Mouse (Mus musculus) large intestine, adult 2 months (tissue): ENCODE measurements around the gene 4931422A03Rik. TPM values are rescaled to one million over a fixed set of nuclear protein-coding genes. Genes with fewer than 3 reads are reported as not detected.

Source experiments
- DNase-seq: peaks from one replicate; pipeline ENCODE4 v3.0.0-alpha.2; 2012; ENCODE audit warnings: low read depth, low spot score
- WGBS: fragments of 180-500 bp; shearing (Covaris S2); methylation state at CpG from one replicate; pipeline ENCODE4 v1.1.7; 2018; 5-methylcytosine and 5-hydroxymethylcytosine counted together
- polyA plus RNA-seq: library from polyadenylated mRNA; depleted of rRNA; stranded (reverse); fragments of >200 nt; gene quantifications from 2 replicates; pipeline ENCODE4 v1.2.3, GENCODE M21; 2012

The 4931422A03Rik gene
- polyA plus RNA-seq, 1 experiment, result not detected

DNA sequence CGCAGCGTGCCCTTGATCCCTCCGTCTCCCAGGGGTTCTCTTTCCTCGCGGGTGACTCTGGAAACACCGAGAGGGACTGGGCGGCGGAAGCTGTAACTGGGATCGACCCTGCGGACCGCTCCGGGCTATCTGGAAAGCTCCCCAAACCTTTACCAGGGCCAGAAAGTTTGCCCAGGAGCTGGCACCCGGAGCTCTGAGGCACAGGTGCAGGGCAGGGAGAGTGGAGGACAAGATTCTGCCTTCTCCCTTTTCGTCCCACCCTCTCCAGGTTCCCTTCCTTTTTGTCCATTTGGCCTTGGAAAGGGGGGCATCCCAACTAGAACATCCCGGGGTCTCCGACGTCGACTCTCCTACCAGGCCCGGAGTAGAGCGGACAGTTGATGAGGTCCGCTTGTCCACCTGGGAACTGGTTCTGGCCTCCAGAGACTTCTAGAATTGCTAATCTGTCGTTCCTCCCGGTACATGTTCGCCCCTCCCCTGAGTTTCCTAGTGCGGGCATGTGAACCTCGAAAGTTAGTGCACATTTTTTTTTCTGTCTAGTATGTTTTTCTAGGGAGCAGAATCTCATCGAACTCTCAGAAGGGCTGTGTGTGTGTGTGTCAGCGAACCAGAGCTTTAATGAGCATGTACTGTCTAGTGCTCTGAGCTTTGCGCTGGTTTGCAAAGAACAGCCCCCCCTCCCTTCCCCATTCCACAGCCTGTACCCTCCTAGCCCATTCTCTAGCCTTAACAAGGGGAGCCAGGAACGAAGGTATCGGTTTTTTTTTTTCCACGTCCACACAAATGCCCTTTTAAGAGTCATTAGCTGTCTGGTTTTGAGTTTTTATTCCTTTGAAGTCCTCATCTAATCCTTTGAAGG is 57.1 kb downstream of the 4931422A03Rik start:
- no peak for DNase-seq
- 8% methylated on average over 32 of the region's 32 CpGs for WGBS

- no peak for DNase-seq
- WGBS, result 1% methylated on average over 67 of the region's 79 CpGs
These were observed 57.9 kb downstream of the 4931422A03Rik start for GRCm38 (mm10) chr2:103970041-103970790.

DNA sequence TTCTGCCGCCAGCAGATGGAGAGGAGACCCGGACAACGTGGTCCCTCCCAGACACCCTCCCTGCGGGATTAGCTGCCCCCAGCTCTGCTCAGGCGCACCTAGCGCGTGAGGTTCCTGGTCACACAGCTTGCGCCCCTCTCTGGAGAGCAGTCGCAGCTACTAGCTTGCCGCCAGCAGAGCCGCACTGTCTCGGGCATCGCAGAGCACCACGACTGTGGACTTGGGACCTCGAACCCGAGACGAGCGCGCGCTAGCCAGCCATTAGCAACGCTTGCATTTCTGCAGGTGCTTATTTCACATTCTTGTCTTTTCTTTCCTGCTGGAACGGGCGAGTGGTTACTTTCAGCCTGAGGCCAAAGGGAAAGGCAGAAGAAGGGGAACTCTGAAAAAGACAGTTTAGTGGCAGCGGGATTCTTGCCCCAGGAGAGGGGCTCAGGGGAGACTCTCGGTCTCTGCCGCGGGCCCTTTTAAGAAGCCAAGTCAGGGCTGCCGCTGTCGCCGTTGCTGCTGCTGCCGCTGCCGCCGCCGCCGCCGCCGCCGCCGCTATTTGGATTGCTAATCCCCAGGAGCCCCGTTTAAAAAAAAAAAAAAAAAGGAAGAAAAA is 58.6 kb downstream of the 4931422A03Rik start:
- no peak for DNase-seq

DNA sequence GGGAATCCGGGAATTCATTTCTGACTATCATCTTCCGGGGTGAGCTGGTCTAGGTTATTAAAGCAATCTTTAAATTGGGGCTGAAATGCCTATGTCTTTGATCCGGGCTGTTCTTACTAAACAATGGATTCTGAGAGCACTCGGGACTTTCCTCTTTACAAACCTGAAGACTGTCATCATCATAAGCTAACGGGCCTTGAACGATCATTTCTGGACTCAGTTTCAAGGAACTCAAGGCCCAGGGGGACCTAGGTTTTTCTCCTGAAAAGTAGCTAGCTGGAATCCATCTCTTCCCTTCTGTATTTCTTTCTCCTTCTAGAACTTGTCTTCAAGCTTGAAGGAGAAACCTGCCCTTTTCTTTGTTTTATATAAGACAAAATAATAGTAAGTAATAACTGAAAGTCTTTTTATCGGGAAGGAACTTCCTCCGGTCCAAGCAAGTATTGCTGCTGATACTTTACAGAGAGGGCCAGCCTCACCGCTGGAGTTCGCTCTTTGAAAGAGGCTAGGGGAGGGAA is 59.2 kb downstream of the 4931422A03Rik start:
- 22% methylated on average over 10 of the region's 10 CpGs for WGBS
- no peak for DNase-seq

More for the DNA sequence above, 58.6 kb downstream of the 4931422A03Rik start:
- WGBS, result 1% methylated on average over 40 of the region's 40 CpGs

- 73% methylated on average over 4 of the region's 4 CpGs for WGBS
- no peak for DNase-seq
These were observed 60.0 kb downstream of the 4931422A03Rik start for GRCm38 (mm10) chr2:103968186-103968585.

DNA sequence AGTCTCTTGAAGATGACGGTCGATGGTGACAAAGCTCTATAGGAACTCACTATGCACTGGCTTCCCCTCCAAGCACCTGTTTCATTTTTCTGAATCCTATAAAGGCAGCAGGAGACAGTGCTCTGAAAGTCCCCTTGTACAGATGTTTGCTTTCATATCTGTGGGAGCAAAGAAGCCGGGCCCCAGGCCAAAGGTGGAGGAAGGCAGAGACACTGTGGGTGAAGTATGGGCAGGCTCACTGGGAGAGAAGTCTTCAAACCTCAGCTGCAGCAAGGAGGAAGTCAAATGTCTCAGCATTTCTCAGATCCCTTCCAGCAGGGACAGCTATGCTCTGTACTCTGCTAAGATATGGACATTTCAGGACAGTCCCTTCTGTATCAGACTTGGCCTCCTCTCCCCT is 62.8 kb downstream of the 4931422A03Rik start:
- no peak for DNase-seq
- WGBS, result 68% methylated on average over 3 of the region's 3 CpGs

DNA sequence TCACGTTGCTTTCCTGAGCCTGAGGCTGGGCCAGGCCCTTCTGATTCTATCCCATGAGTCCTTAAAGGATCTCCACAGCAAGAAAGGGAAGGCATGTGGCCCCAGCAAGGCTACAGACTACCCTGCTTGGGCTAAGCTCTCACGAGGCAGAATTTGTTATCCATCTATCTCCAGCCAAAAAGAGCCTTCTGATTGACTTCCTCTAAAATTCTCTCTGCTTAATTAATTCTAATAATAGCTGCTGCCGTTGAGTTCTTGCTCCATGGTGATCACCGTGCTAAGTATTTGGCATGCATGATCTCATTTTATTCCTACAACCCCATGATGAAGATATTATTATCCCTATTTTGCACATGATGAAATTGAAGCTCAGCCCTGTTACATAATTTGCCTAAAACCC is 65.8 kb downstream of the 4931422A03Rik start:
- DNase-seq, result no peak

GRCm38 (mm10) chr2:103959574-103959973 is 68.6 kb downstream of the 4931422A03Rik start:
- no peak for DNase-seq
- WGBS, result 86% methylated on average over 6 of the region's 6 CpGs

More for the DNA sequence above, 65.8 kb downstream of the 4931422A03Rik start:
- 69% methylated on average over 4 of the region's 4 CpGs for WGBS

GRCm38 (mm10) chr2:103959066-103959465 is 69.1 kb downstream of the 4931422A03Rik start:
- 51% methylated on average over 5 of the region's 5 CpGs for WGBS

DNA sequence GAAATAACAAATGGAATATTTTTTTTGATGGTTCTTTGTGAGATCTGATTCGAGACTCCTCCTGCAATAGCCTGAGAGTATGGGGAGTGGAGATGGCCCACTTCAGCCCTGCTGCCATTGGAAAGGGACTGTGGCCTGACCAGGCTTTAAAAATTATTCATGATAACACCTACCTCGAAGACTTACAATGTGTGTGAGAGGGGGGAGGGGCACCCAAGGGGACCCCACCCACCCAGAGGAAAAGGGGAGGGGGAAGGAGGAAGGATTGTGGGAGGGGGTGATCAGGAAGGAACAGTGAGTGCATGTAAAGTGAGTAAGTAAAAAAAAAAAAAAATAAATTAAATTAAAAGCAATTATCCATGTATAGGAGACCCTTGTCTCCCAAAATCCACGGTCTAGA is 69.5 kb downstream of the 4931422A03Rik start:
- WGBS, result 59% methylated on average over 3 of the region's 3 CpGs
- no peak for DNase-seq

More at GRCm38 (mm10) chr2:103959066-103959465, 69.1 kb downstream of the 4931422A03Rik start:
- DNase-seq, result no peak

GRCm38 (mm10) chr2:103957649-103958546 is 70.3 kb downstream of the 4931422A03Rik start, which contains the start of gene Lmo2:
Gene Lmo2 (plus strand): TSS chr2:103957986.
- no peak for DNase-seq
- 52% methylated on average over 10 of the region's 10 CpGs for WGBS

DNA sequence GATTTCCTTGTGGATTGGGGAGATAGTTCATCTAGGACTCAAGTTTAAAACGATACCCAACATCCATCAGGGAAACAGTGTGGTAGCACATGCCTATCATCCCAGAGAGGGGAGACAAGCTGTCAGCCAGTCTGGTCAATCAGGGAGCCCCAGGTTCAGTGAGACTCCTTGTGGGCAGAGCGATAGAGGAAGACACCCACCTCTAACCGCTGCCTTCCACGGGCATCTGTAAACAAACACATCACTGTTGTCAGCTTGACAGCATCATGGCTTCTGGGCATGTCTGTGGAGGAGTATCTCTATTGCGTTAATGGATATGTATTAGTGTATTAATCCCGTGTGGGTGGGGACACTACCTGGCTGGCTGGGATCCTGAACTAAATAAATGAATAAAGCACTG is 71.3 kb downstream of the 4931422A03Rik start:
- DNase-seq, result no peak
- 76% methylated on average over 6 of the region's 6 CpGs for WGBS

- no peak for DNase-seq
- 77% methylated on average over 3 of the region's 3 CpGs for WGBS
These were observed 72.4 kb downstream of the 4931422A03Rik start for GRCm38 (mm10) chr2:103955714-103956113.

GRCm38 (mm10) chr2:103953050-103953835 is 74.9 kb downstream of the 4931422A03Rik start:
- 90% methylated on average over 6 of the region's 6 CpGs for WGBS
- DNase-seq, result no peak

GRCm38 (mm10) chr2:103947982-103948655 is 80.0 kb downstream of the 4931422A03Rik start:
- WGBS, result 42% methylated on average over 8 of the region's 8 CpGs
- DNase-seq, result no peak

GRCm38 (mm10) chr2:103946892-103947291 is 81.3 kb downstream of the 4931422A03Rik start:
- 73% methylated on average over 8 of the region's 8 CpGs for WGBS
- DNase-seq, result no peak

DNA sequence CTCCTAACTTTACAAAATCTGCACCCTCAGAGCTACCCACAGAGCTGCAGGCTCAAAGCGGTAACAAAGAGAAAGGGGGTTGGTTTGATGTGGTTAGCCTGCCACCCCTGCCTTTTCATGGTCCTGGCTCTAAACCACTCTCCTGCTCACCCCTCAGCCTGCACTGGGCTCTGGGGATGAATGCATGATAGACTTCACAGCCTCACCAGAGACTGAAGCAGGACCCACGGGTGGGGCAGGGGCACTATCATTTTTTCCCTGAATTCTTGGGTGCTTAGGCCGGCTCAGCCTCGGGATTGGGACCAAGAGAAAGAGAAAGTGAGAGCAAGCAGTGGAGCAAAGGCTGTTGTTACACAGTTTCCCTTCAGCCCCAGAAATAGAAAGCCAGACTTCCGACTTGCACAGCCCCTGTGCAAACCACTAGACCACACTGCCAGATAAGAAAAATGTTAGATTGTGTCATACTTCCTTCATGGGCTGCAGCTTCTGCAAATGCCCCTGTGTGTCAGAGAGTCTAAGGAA is 82.5 kb downstream of the 4931422A03Rik start:
- WGBS, result 52% methylated on average over 5 of the region's 5 CpGs
- DNase-seq, result no peak
